Mouse (Mus musculus) heart, embryonic 14.5 days (tissue): ENCODE measurements around the gene Pik3ca. TPM values are rescaled to one million over a fixed set of nuclear protein-coding genes. Genes with fewer than 3 reads are reported as not detected.

Source experiments
- ATAC-seq: fragments of 200-750 bp; cut with Nextera tagmentation; 2 replicates; pipeline ENCODE4 v1.8.0; 2017; ENCODE audit warnings: low read depth, moderate TSS enrichment; ENCODE audit not compliant: insufficient number of reproducible peaks, insufficient read depth, low FRiP score
- H3K27ac ChIP-seq, 2 experiments: fragments of 200-500 bp in 1 of 2; fragments of 300-500 bp in 1 of 2; sonication (generic) in 1 of 2; replicated peaks in 1 of 2; 2 replicates each; pipeline ENCODE4 v1.5.1; 2012 to 2014; ENCODE audit warnings: low read depth in 2 of 2, low read length in 2 of 2, control low read depth in 1 of 2, mild to moderate bottlenecking in 1 of 2, mixed read lengths in 1 of 2; ENCODE audit not compliant: control insufficient read depth in 1 of 2, insufficient read depth in 1 of 2
- H3K27me3 ChIP-seq: fragments of 300-500 bp; sonication (generic); 2 replicates; pipeline ENCODE4 v1.6.1; 2014; ENCODE audit warnings: mild to moderate bottlenecking, low read length, control low read depth; ENCODE audit not compliant: control insufficient read depth, insufficient read depth
- H3K36me3 ChIP-seq: fragments of 300-500 bp; sonication (generic); 2 replicates; pipeline ENCODE4 v1.6.1; 2014; ENCODE audit warnings: mild to moderate bottlenecking, control low read depth, low read length, mixed read lengths; ENCODE audit not compliant: control insufficient read depth, insufficient read depth
- H3K4me1 ChIP-seq, 2 experiments: fragments of 200-500 bp in 1 of 2; fragments of 300-500 bp in 1 of 2; sonication (generic) in 1 of 2; 2 replicates each; pipeline ENCODE4 v1.6.1; 2012 to 2014; ENCODE audit warnings: low read length in 2 of 2, control low read depth in 1 of 2, mixed read lengths in 1 of 2; ENCODE audit not compliant: control insufficient read depth in 2 of 2, insufficient read depth in 2 of 2
- H3K4me2 ChIP-seq: fragments of 300-500 bp; sonication (generic); 2 replicates; pipeline ENCODE4 v1.6.1; 2014; ENCODE audit warnings: mild to moderate bottlenecking, low read length
- H3K4me3 ChIP-seq, 2 experiments: fragments of 200-500 bp in 1 of 2; fragments of 300-500 bp in 1 of 2; sonication (generic) in 1 of 2; 2 replicates each; pipeline ENCODE4 v1.5.1; 2012 to 2014; ENCODE audit warnings: low read length in 2 of 2, mild to moderate bottlenecking in 2 of 2, control low read depth in 1 of 2, low read depth in 1 of 2, moderate library complexity in 1 of 2; ENCODE audit not compliant: control insufficient read depth in 1 of 2, insufficient read depth in 1 of 2
- H3K9ac ChIP-seq: fragments of 300-500 bp; sonication (generic); 2 replicates; pipeline ENCODE4 v1.6.1; 2014; ENCODE audit warnings: mild to moderate bottlenecking, low read length
- H3K9me3 ChIP-seq: fragments of 300-500 bp; sonication (generic); 2 replicates; pipeline ENCODE4 v1.6.1; 2016; ENCODE audit warnings: low read length, control low read depth; ENCODE audit not compliant: control insufficient read depth
- polyA plus RNA-seq: library from polyadenylated mRNA; unstranded; fragments of >200 nt; fragmentation: Nextera tagmentation; extraction: Ambion mirVana; gene quantifications from 2 replicates; pipeline ENCODE4 v1.2.1, GENCODE M21; 2014

The Pik3ca gene
- polyA plus RNA-seq, 1 experiment from 2014 or later = 17.0 TPM

DNA sequence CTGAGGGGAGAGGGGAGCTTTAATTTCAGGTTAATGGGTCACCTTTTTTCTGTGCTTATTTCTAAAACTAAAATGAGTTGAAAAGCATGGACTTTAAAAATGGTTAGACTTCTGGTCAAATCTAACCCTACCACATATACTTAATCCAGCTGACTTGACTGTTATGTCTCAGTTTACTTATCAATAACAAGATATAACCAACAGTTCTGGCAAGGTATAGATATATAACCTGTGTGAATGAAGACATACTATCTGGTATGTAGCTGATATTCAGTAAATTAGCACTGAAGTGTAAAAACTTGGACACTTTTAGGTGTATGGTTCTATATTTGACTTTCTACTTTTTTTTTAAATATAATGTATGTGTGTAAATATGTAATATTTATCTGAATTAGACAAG, 116.1 kb downstream of the Pik3ca start:
- Histone ChIP-seq H3K9me3 (no peaks in the 10 kb centered on the region), H3K4me2 (no peak overlapping the region), H3K4me1 (peaks cover 5 to 20% of the 10 kb centered on the region in 2 experiments; a peak in 3 of 4 replicates), H3K27ac (no peak overlapping the region), H3K4me3 (no peak overlapping the region), H3K36me3 (peaks cover 43% of the 10 kb centered on the region), H3K9ac (no peak overlapping the region), H3K27me3 (no peaks in the 10 kb centered on the region)
- ATAC-seq = no peak

Other genes with a start within 250 kb of the Pik3ca start
- gene Zmat3, start 31.7 kb upstream of the Pik3ca start, polyA plus RNA-seq = 4.9 TPM in 2 replicates
- not detected in 2 replicates for gene Kcnmb3, start 94.6 kb downstream of the Pik3ca start, polyA plus RNA-seq
- gene Zfp639, start 112.6 kb downstream of the Pik3ca start, polyA plus RNA-seq = 24.8 and 27.2 TPM in 2 replicates
- gene Mfn1, start 131.8 kb downstream of the Pik3ca start, polyA plus RNA-seq = 65.5 and 68.2 TPM in 2 replicates
- gene Gnb4, start 218.9 kb downstream of the Pik3ca start, polyA plus RNA-seq = 56.9 and 61.8 TPM in 2 replicates